Mouse (Mus musculus): ENCODE data around the gene Agpat4. TPM values are rescaled to one million over a fixed set of nuclear protein-coding genes. Genes with fewer than 3 reads are reported as not detected.

The Agpat4 gene
- polyA plus RNA-seq, 1 experiment: 11.5 TPM

DNA sequence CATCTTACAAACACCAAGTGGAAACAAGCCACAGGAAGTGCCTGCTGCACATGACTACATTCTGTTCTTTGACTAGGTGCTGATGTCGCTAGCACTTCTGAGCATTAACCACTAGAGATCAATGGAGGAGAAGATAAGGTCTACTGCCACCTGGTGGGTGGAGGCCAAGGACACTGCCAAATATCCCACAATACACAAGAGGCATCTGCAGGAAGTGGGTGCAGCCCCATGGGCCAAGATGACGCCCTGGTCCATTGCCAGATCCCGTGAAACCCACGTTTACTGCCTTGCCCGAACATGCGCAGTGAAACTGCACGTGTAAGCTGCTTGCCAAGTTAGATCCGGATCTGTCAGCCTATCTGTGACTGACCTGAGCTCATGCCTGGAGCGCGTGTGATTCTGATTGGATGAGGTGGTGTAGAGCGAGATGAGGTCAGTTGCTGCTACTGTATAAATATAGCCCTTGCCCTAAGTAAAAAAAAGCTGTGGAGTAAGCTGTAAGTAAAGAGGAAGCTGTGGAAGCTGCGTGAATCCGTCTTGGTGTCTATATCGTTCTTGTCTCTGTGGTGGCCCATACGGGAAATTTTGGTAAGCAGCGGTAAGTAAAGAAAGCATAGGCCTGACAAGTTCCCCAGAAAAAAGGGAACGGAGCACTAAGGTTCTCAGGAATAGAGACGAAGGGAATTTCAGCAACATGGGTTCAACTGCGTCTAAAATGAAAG lies 131.4 kb downstream of the Agpat4 start:
- no peaks in the 10 kb centered on the region for H3K27me3 ChIP-seq (ENCODE audit: control insufficient read depth, insufficient read depth, low read length)
- no peak overlapping the region for H3K27ac ChIP-seq (ENCODE audit: control insufficient read depth, insufficient read depth, low read length)
- H3K36me3 ChIP-seq (ENCODE audit: control insufficient read depth, insufficient read depth, low read length): peaks cover 8% of the 10 kb centered on the region; the same call in 1 of the 2 replicates
- peak; percentile 25 for DNase-seq
- TF ChIP-seq POLR2A (IDR thresholded peaks at IDR 0.05; ENCODE audit: control insufficient read depth, extremely low read depth, insufficient read depth, low read length, poor library complexity) (no peak), CTCF (IDR thresholded peaks at IDR 0.05; ENCODE audit: borderline replicate concordance, control insufficient read depth, extremely low read depth, insufficient read depth, low read length, poor library complexity) (no peak)
- H3K4me1 ChIP-seq (replicated peaks; ENCODE audit: control insufficient read depth, insufficient read depth, low read length): no peaks in the 10 kb centered on the region
- WGBS: 95% methylated on average over 19 of the region's 19 CpGs
- H3K4me3 ChIP-seq (ENCODE audit: control insufficient read depth, insufficient read depth, low read length): no peak overlapping the region

DNA sequence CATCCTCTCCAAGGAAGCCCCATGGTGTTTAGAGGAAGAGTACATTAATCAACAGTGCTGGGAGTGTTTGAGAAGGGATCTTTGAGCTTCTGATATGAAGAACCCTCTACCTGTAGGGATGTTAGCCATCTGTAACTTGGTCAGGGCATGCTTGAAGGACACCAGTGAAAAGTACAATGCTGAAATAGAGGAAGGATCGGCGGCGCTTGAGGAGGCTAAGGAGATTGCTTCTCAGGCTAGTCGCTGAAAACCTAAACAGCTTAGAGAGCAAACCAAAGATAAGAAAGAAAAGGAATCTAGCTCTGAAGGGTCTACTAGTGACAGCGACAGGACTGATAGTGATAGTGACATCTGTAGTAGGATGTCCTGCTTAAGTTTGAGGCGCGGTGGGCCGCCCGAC lies 132.1 kb downstream of the Agpat4 start:
- no peak for TF ChIP-seq POLR2A (IDR thresholded peaks at IDR 0.05; ENCODE audit: control insufficient read depth, extremely low read depth, insufficient read depth, low read length, poor library complexity)
- no peak for TF ChIP-seq CTCF (IDR thresholded peaks at IDR 0.05; ENCODE audit: borderline replicate concordance, control insufficient read depth, extremely low read depth, insufficient read depth, low read length, poor library complexity)
- Histone ChIP-seq H3K4me3 (ENCODE audit: control insufficient read depth, insufficient read depth, low read length) (no peak overlapping the region), H3K36me3 (ENCODE audit: control insufficient read depth, insufficient read depth, low read length) (peaks cover 12% of the 10 kb centered on the region; the same call in 1 of the 2 replicates), H3K4me1 (replicated peaks; ENCODE audit: control insufficient read depth, insufficient read depth, low read length) (no peaks in the 10 kb centered on the region), H3K27me3 (ENCODE audit: control insufficient read depth, insufficient read depth, low read length) (no peaks in the 10 kb centered on the region), H3K27ac (ENCODE audit: control insufficient read depth, insufficient read depth, low read length) (no peak overlapping the region)
- 96% methylated on average over 9 of the region's 9 CpGs for WGBS
- DNase-seq: no peak

DNA sequence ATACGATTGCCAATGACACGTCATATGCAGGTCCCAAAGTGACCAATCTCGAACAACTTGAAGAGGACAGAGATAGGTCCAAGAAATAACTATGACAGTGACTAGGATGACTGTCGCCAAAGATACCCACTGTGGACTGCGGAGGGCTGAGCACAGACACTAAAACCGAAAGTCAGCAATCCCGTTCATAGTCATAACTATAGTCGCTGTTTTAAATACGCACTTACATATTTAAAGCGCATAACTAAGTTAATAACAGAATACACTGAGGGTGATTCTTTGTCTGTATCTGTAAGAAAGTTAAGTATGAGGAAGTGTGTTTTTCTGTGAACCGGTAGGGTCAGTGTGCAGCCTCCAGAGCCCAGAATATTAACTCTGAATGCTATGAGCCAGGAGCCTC lies 137.6 kb downstream of the Agpat4 start:
- H3K27me3 ChIP-seq (ENCODE audit: control insufficient read depth, insufficient read depth, low read length): no peaks in the 10 kb centered on the region
- H3K4me1 ChIP-seq (replicated peaks; ENCODE audit: control insufficient read depth, insufficient read depth, low read length): no peaks in the 10 kb centered on the region
- no peak for DNase-seq
- H3K36me3 ChIP-seq (ENCODE audit: control insufficient read depth, insufficient read depth, low read length): peaks cover 29% of the 10 kb centered on the region
- TF ChIP-seq POLR2A (IDR thresholded peaks at IDR 0.05; ENCODE audit: control insufficient read depth, extremely low read depth, insufficient read depth, low read length, poor library complexity) (no peak), CTCF (IDR thresholded peaks at IDR 0.05; ENCODE audit: borderline replicate concordance, control insufficient read depth, extremely low read depth, insufficient read depth, low read length, poor library complexity) (no peak)
- 97% methylated on average over 11 of the region's 11 CpGs for WGBS
- H3K27ac ChIP-seq (ENCODE audit: control insufficient read depth, insufficient read depth, low read length): no peak overlapping the region
- H3K4me3 ChIP-seq (ENCODE audit: control insufficient read depth, insufficient read depth, low read length): no peak overlapping the region

DNA sequence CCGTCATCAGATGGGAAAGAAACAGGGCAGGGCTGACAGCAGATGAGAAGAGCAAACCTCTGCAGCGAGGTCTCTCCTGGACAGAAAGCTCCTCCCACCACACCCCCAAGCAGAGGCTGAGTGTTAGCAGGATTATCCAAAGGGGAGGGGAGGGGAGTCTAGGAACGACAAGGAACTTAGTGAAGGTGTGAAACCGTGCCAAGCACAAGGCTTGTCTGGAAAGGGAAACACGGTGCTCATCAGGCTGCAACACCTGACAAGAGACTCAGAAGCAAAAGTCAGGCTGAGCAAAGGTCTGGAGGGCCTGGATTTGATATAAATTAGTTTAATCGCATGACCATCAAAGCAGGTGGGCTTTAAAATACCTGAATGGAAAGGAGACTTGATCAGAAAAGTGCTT lies 140.0 kb downstream of the Agpat4 start:
- DNase-seq: no peak
- Histone ChIP-seq H3K27ac (ENCODE audit: control insufficient read depth, insufficient read depth, low read length) (no peak overlapping the region), H3K4me3 (ENCODE audit: control insufficient read depth, insufficient read depth, low read length) (no peak overlapping the region), H3K36me3 (ENCODE audit: control insufficient read depth, insufficient read depth, low read length) (peaks cover 29% of the 10 kb centered on the region), H3K4me1 (replicated peaks; ENCODE audit: control insufficient read depth, insufficient read depth, low read length) (no peaks in the 10 kb centered on the region), H3K27me3 (ENCODE audit: control insufficient read depth, insufficient read depth, low read length) (no peaks in the 10 kb centered on the region)
- WGBS: 97% methylated on average over 6 of the region's 6 CpGs
- TF ChIP-seq POLR2A (IDR thresholded peaks at IDR 0.05; ENCODE audit: control insufficient read depth, extremely low read depth, insufficient read depth, low read length, poor library complexity) (no peak), CTCF (IDR thresholded peaks at IDR 0.05; ENCODE audit: borderline replicate concordance, control insufficient read depth, extremely low read depth, insufficient read depth, low read length, poor library complexity) (no peak)

DNA sequence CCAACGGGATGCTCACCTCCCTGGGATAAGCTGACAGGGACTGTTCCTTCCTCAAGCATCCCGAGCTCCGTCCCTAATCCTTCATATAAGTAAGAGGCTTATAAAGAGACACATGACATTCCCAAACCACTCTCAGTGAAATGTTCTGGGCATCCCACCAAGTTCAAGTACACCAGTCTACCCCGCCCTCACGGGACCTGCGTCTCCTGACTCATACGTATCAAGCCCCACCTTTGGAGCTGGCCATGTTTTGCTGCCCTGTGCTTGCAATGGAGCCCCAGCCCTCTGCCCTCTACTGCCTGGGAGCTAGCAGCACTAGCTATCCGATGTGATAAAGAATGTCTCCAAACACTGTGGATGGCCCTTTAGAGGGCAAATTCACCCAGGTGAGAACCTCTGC lies 141.5 kb downstream of the Agpat4 start:
- TF ChIP-seq CTCF (IDR thresholded peaks at IDR 0.05; ENCODE audit: borderline replicate concordance, control insufficient read depth, extremely low read depth, insufficient read depth, low read length, poor library complexity): no peak
- no peak for TF ChIP-seq POLR2A (IDR thresholded peaks at IDR 0.05; ENCODE audit: control insufficient read depth, extremely low read depth, insufficient read depth, low read length, poor library complexity)
- no peak overlapping the region for H3K4me3 ChIP-seq (ENCODE audit: control insufficient read depth, insufficient read depth, low read length)
- no peak for DNase-seq
- H3K4me1 ChIP-seq (replicated peaks; ENCODE audit: control insufficient read depth, insufficient read depth, low read length): no peaks in the 10 kb centered on the region
- no peaks in the 10 kb centered on the region for H3K27me3 ChIP-seq (ENCODE audit: control insufficient read depth, insufficient read depth, low read length)
- no peak overlapping the region for H3K27ac ChIP-seq (ENCODE audit: control insufficient read depth, insufficient read depth, low read length)
- H3K36me3 ChIP-seq (ENCODE audit: control insufficient read depth, insufficient read depth, low read length): peaks cover 21% of the 10 kb centered on the region
- WGBS: 97% methylated on average over 8 of the region's 8 CpGs

DNA sequence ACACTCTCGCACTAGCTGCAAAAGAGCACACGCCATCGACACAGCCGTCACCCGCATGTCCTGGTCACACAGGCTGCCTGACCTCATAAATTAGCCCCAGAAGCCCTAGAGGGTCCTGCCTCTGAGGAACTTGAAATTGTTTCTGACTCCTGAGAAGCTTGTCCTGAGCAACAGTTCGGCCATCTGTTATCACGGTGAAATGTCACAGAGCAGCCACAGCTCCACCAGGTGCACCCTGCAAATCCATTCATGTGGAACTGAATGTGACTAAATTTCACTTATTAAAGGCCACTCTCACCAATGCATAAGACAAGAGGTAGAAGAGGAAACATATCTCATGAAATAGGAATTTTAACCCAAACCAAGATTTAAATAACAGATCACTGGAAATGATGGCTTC lies 142.9 kb downstream of the Agpat4 start:
- TF ChIP-seq POLR2A (IDR thresholded peaks at IDR 0.05; ENCODE audit: control insufficient read depth, extremely low read depth, insufficient read depth, low read length, poor library complexity): no peak
- no peak for TF ChIP-seq CTCF (IDR thresholded peaks at IDR 0.05; ENCODE audit: borderline replicate concordance, control insufficient read depth, extremely low read depth, insufficient read depth, low read length, poor library complexity)
- Histone ChIP-seq H3K4me1 (replicated peaks; ENCODE audit: control insufficient read depth, insufficient read depth, low read length) (no peaks in the 10 kb centered on the region), H3K27me3 (ENCODE audit: control insufficient read depth, insufficient read depth, low read length) (no peaks in the 10 kb centered on the region), H3K27ac (ENCODE audit: control insufficient read depth, insufficient read depth, low read length) (no peak overlapping the region), H3K36me3 (ENCODE audit: control insufficient read depth, insufficient read depth, low read length) (peaks cover 9% of the 10 kb centered on the region), H3K4me3 (ENCODE audit: control insufficient read depth, insufficient read depth, low read length) (no peak overlapping the region)
- whole genome bisulfite sequencing: 94% methylated on average over 7 of the region's 7 CpGs
- DNase-seq: no peak
